ENCODE assay signal across 16 mouse cellular contexts in the genomic region with DNA sequence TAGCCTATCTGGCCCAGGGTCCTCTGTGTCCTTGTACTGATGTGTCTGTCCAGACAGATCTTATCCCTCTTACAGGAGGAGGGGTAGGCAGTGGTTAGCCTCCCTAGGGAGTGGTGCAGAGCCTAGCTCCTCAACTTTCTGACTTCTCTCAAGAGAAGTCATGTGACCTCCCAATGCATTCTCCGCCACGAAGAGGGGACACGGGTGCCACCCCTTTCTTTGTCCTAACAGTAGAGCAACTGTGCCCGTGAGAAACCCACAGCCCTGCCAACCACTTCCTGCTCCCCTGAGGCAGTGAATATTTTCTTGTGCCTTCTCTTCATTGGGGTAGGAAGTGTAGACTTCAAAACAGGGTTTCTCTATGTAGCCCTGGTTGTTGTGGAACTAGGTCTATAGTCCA.
DNase-seq lines count a peak whose midpoint lies in the region.
"Had no signal": no experiment of that assay in that cellular context is flagged by ENCODE, and none has a peak within 500 bp of the region (broad histone marks: within the 10 kb centered on the region; RNA-seq: fewer than 3 reads in every experiment).

No protein-coding gene starts in this region.

- DNase-seq in spleen, postnatal 36 days (ENCODE audit: low spot score in 2 of 2), result peak; percentile 22 to 32
- no peak for DNase-seq in spleen, postnatal 14 days (ENCODE audit: low spot score in 2 of 2)
- DNase-seq in naive thymus-derived CD4-positive, alpha-beta T cell, adult 2 months (ENCODE audit: low read depth), result peak; percentile 60
- DNase-seq in thymus, postnatal 14 days, result peak; percentile 60
- DNase-seq in liver, result no peak
- DNase-seq in kidney, adult 8-10 months, result no peak
- DNase-seq in cerebellum, adult 8-10 months, result no peak
- DNase-seq: adrenal gland, postnatal 25 days; cerebellum, adult 9-10 months; forebrain, postnatal 0 days; gastrocnemius, postnatal 14 days; heart, adult 2 months; heart, postnatal 4 days; kidney, adult 2 months; kidney, postnatal 10 days; right cerebral cortex, postnatal 14 days had no signal

Comparison
In these comparisons a context has a peak if more than half of its experiments do, and no peak if none do; other contexts are left out.
1. DNase-seq: peak in spleen, postnatal 36 days (2 of 2), naive thymus-derived CD4-positive, alpha-beta T cell, adult 2 months (single experiment) and thymus, postnatal 14 days (single experiment); none in spleen, postnatal 14 days (0 of 2), liver (single experiment), kidney, adult 8-10 months (0 of 2) and cerebellum, adult 8-10 months (single experiment).